Mouse (Mus musculus) cerebellum, adult 18-20 months (tissue): ENCODE results near the gene Gm28230.

ENCODE experiments used
- DNase-seq, 2 experiments: peaks; one replicate each; pipeline ENCODE4 v3.0.0; 2021

Gm28230 gene

GRCm38 (mm10) chr2:74745540-74746297 is 19.2 kb downstream of the Gm28230 start:
- no peak for DNase-seq

GRCm38 (mm10) chr2:74746298-74746921 is 19.9 kb downstream of the Gm28230 start:
- no peak for DNase-seq

- DNase-seq = no peak
Observed at GRCm38 (mm10) chr2:74747006-74747405, 20.5 kb downstream of the Gm28230 start.

GRCm38 (mm10) chr2:74747661-74748141 is 21.2 kb downstream of the Gm28230 start:
- DNase-seq = no peak

- DNase-seq = no peak
Observed at GRCm38 (mm10) chr2:74748436-74748995, 22.0 kb downstream of the Gm28230 start.

- no peak for DNase-seq
Observed at GRCm38 (mm10) chr2:74749337-74750121, 23.0 kb downstream of the Gm28230 start.

- DNase-seq = no peak
Observed at GRCm38 (mm10) chr2:74750731-74751250, 24.3 kb downstream of the Gm28230 start.

GRCm38 (mm10) chr2:74751861-74752260 is 25.3 kb downstream of the Gm28230 start:
- DNase-seq = no peak

- no peak for DNase-seq
Observed at GRCm38 (mm10) chr2:74752431-74753174, 26.1 kb downstream of the Gm28230 start.

- no peak for DNase-seq
Observed at GRCm38 (mm10) chr2:74753175-74753523, 26.6 kb downstream of the Gm28230 start.

GRCm38 (mm10) chr2:74753711-74754110 is 27.2 kb downstream of the Gm28230 start:
- DNase-seq = no peak

- DNase-seq = no peak
Observed at GRCm38 (mm10) chr2:74760146-74760545, 33.6 kb downstream of the Gm28230 start.

GRCm38 (mm10) chr2:74761941-74762340 is 35.4 kb downstream of the Gm28230 start:
- no peak for DNase-seq

GRCm38 (mm10) chr2:74762522-74763244 is 36.2 kb downstream of the Gm28230 start, which contains the start of gene Hoxd1:
Hoxd1 (plus strand) TSS chr2:74762980.
- DNase-seq = no peak

- no peak for DNase-seq
Observed at GRCm38 (mm10) chr2:74763245-74763735, 36.8 kb downstream of the Gm28230 start.

- no peak for DNase-seq
Observed at GRCm38 (mm10) chr2:74763976-74764375, 37.4 kb downstream of the Gm28230 start.

GRCm38 (mm10) chr2:74774359-74774758 is 47.8 kb downstream of the Gm28230 start:
- DNase-seq = no peak

GRCm38 (mm10) chr2:74777536-74778275 is 51.2 kb downstream of the Gm28230 start:
- DNase-seq = no peak

- DNase-seq = no peak
Observed at GRCm38 (mm10) chr2:74781386-74781785, 54.9 kb downstream of the Gm28230 start.

- no peak for DNase-seq
Observed at GRCm38 (mm10) chr2:74795531-74795930, 69.0 kb downstream of the Gm28230 start.
